Mouse (Mus musculus): ENCODE results near the gene Sept5. TPM values are rescaled to one million over a fixed set of nuclear protein-coding genes. Genes with fewer than 3 reads are reported as not detected.

Gene Sept5
- 68.4 and 69.3 TPM in 2 replicates for polyA plus RNA-seq (2016; fragmentation: Nextera tagmentation; extraction: Ambion mirVana)

- peaks cover 44% of the 10 kb centered on the region for H3K4me1 ChIP-seq
- peak within 1 kb of the TSS; percentile 83 for H3K9ac ChIP-seq
- under 1% methylated on average over 68 of the region's 93 CpGs for WGBS
- peak within 1 kb of the TSS; percentile 86 for H3K4me2 ChIP-seq
- H3K4me3 ChIP-seq (replicated peaks), result peak within 1 kb of the TSS; percentile 86
- H3K36me3 ChIP-seq (replicated peaks), result peaks cover 9% of the 10 kb centered on the region
- no peaks in the 10 kb centered on the region for H3K9me3 ChIP-seq
- peak; percentile 63 for ATAC-seq (ENCODE audit: low FRiP score)
- H3K27me3 ChIP-seq, result peaks cover 39% of the 10 kb centered on the region
- peak within 1 kb of the TSS; percentile 73 for H3K27ac ChIP-seq
These were observed at the start of gene Sept5 for GRCm38 (mm10) chr16:18629390-18630231. Gene Sept5, minus strand, starts transcription at chr16:18629954.

GRCm38 (mm10) chr16:18679112-18679511 lies 49.4 kb upstream of the Sept5 start:
- Histone ChIP-seq H3K27me3 (no peaks in the 10 kb centered on the region), H3K27ac (no peak overlapping the region), H3K9ac (no peak overlapping the region), H3K4me3 (replicated peaks) (no peak overlapping the region), H3K36me3 (replicated peaks) (no peaks in the 10 kb centered on the region), H3K9me3 (no peaks in the 10 kb centered on the region), H3K4me1 (peaks cover 7% of the 10 kb centered on the region; the same call in 1 of the 2 replicates), H3K4me2 (no peak overlapping the region)
- no peak for ATAC-seq (ENCODE audit: low FRiP score)
- 45% methylated on average over 5 of the region's 5 CpGs for WGBS

GRCm38 (mm10) chr16:18677746-18678679 lies 48.3 kb upstream of the Sept5 start:
- no peak for ATAC-seq (ENCODE audit: low FRiP score)
- H3K27ac ChIP-seq, result no peak overlapping the region
- 36% methylated on average over 17 of the region's 17 CpGs for WGBS
- H3K9me3 ChIP-seq, result no peaks in the 10 kb centered on the region
- no peaks in the 10 kb centered on the region for H3K27me3 ChIP-seq
- H3K36me3 ChIP-seq (replicated peaks), result no peaks in the 10 kb centered on the region
- H3K4me2 ChIP-seq, result no peak overlapping the region
- H3K9ac ChIP-seq, result no peak overlapping the region
- no peak overlapping the region for H3K4me3 ChIP-seq (replicated peaks)
- no peaks in the 10 kb centered on the region for H3K4me1 ChIP-seq

GRCm38 (mm10) chr16:18673005-18673404 lies 43.3 kb upstream of the Sept5 start:
- Histone ChIP-seq H3K4me1 (no peaks in the 10 kb centered on the region), H3K36me3 (replicated peaks) (no peaks in the 10 kb centered on the region), H3K9me3 (no peaks in the 10 kb centered on the region), H3K9ac (no peak overlapping the region), H3K4me3 (replicated peaks) (no peak overlapping the region), H3K4me2 (no peak overlapping the region), H3K27me3 (no peaks in the 10 kb centered on the region), H3K27ac (no peak overlapping the region)
- no peak for ATAC-seq (ENCODE audit: low FRiP score)
- 87% methylated on average over 3 of the region's 3 CpGs for WGBS

- no peak overlapping the region for H3K27ac ChIP-seq
- 73% methylated on average over 5 of the region's 5 CpGs for WGBS
- ATAC-seq (ENCODE audit: low FRiP score), result no peak
These were observed 42.3 kb upstream of the Sept5 start for GRCm38 (mm10) chr16:18672027-18672426.

GRCm38 (mm10) chr16:18669914-18670313 lies 40.2 kb upstream of the Sept5 start:
- ATAC-seq (ENCODE audit: low FRiP score), result no peak
- no peak overlapping the region for H3K4me2 ChIP-seq

More at GRCm38 (mm10) chr16:18672027-18672426, 42.3 kb upstream of the Sept5 start:
- Histone ChIP-seq H3K27me3 (no peaks in the 10 kb centered on the region), H3K9me3 (no peaks in the 10 kb centered on the region), H3K4me1 (no peaks in the 10 kb centered on the region), H3K36me3 (replicated peaks) (no peaks in the 10 kb centered on the region), H3K4me3 (replicated peaks) (no peak overlapping the region), H3K9ac (no peak overlapping the region), H3K4me2 (no peak overlapping the region)

GRCm38 (mm10) chr16:18658597-18658996 lies 28.8 kb upstream of the Sept5 start:
- ATAC-seq (ENCODE audit: low FRiP score), result no peak
- no peaks in the 10 kb centered on the region for H3K36me3 ChIP-seq (replicated peaks)
- H3K27ac ChIP-seq, result no peak overlapping the region
- H3K9ac ChIP-seq, result no peak overlapping the region
- H3K4me1 ChIP-seq, result no peaks in the 10 kb centered on the region
- no peak overlapping the region for H3K4me3 ChIP-seq (replicated peaks)
- no peaks in the 10 kb centered on the region for H3K27me3 ChIP-seq
- no peak overlapping the region for H3K4me2 ChIP-seq
- 77% methylated on average over 4 of the region's 4 CpGs for WGBS
- no peaks in the 10 kb centered on the region for H3K9me3 ChIP-seq

More at GRCm38 (mm10) chr16:18669914-18670313, 40.2 kb upstream of the Sept5 start:
- 75% methylated on average over 6 of the region's 6 CpGs for WGBS
- Histone ChIP-seq H3K4me1 (no peaks in the 10 kb centered on the region), H3K27me3 (no peaks in the 10 kb centered on the region), H3K4me3 (replicated peaks) (no peak overlapping the region), H3K36me3 (replicated peaks) (no peaks in the 10 kb centered on the region), H3K27ac (no peak overlapping the region), H3K9me3 (no peaks in the 10 kb centered on the region), H3K9ac (no peak overlapping the region)

GRCm38 (mm10) chr16:18655372-18656098 lies 25.8 kb upstream of the Sept5 start:
- 61% methylated on average over 5 of the region's 5 CpGs for WGBS
- ATAC-seq (ENCODE audit: low FRiP score), result no peak
- Histone ChIP-seq H3K27ac (no peak overlapping the region), H3K4me3 (replicated peaks) (no peak overlapping the region), H3K9me3 (no peaks in the 10 kb centered on the region), H3K27me3 (no peaks in the 10 kb centered on the region), H3K4me1 (no peaks in the 10 kb centered on the region), H3K36me3 (replicated peaks) (no peaks in the 10 kb centered on the region), H3K4me2 (no peak overlapping the region), H3K9ac (no peak overlapping the region)

- WGBS, result 91% methylated on average over 6 of the region's 6 CpGs
- no peaks in the 10 kb centered on the region for H3K9me3 ChIP-seq
- no peaks in the 10 kb centered on the region for H3K4me1 ChIP-seq
- H3K4me3 ChIP-seq (replicated peaks), result no peak overlapping the region
- H3K36me3 ChIP-seq (replicated peaks), result no peaks in the 10 kb centered on the region
- no peak overlapping the region for H3K9ac ChIP-seq
- H3K4me2 ChIP-seq, result no peak overlapping the region
- H3K27ac ChIP-seq, result no peak overlapping the region
- ATAC-seq (ENCODE audit: low FRiP score), result no peak
- H3K27me3 ChIP-seq, result no peaks in the 10 kb centered on the region
These were observed 23.8 kb upstream of the Sept5 start for GRCm38 (mm10) chr16:18653290-18654160.

GRCm38 (mm10) chr16:18649126-18649525 lies 19.4 kb upstream of the Sept5 start:
- no peak overlapping the region for H3K9ac ChIP-seq
- H3K27ac ChIP-seq, result no peak overlapping the region
- H3K27me3 ChIP-seq, result no peaks in the 10 kb centered on the region
- WGBS, result 72% methylated on average over 3 of the region's 3 CpGs
- no peaks in the 10 kb centered on the region for H3K4me1 ChIP-seq
- no peaks in the 10 kb centered on the region for H3K36me3 ChIP-seq (replicated peaks)
- no peaks in the 10 kb centered on the region for H3K9me3 ChIP-seq
- ATAC-seq (ENCODE audit: low FRiP score), result no peak
- no peak overlapping the region for H3K4me3 ChIP-seq (replicated peaks)
- H3K4me2 ChIP-seq, result no peak overlapping the region

- H3K9ac ChIP-seq, result no peak overlapping the region
- H3K4me3 ChIP-seq (replicated peaks), result no peak overlapping the region
- ATAC-seq (ENCODE audit: low FRiP score), result no peak
- H3K27me3 ChIP-seq, result no peaks in the 10 kb centered on the region
- H3K36me3 ChIP-seq (replicated peaks), result no peaks in the 10 kb centered on the region
- H3K4me1 ChIP-seq, result no peaks in the 10 kb centered on the region
- H3K27ac ChIP-seq, result no peak overlapping the region
- WGBS, result 76% methylated on average over 6 of the region's 6 CpGs
- no peak overlapping the region for H3K4me2 ChIP-seq
- H3K9me3 ChIP-seq, result no peaks in the 10 kb centered on the region
These were observed 15.6 kb upstream of the Sept5 start for GRCm38 (mm10) chr16:18645329-18645728.
